Mouse (Mus musculus): ENCODE measurements around the gene Ccser2. TPM values are rescaled to one million over a fixed set of nuclear protein-coding genes. Genes with fewer than 3 reads are reported as not detected.
A peak's percentile ranks its signal among the peaks of the same experiment; 100 is the strongest.
"Not testable (repeated sequence)": the region's sequence is repeated elsewhere in the genome, so short reads cannot be mapped to it uniquely, and the experiment has no call there.

The Ccser2 gene
- 58.2 and 61.7 TPM in 2 replicates for polyA plus RNA-seq (2015; fragmentation: Nextera tagmentation; extraction: Ambion mirVana)

- Histone ChIP-seq H3K27ac (ENCODE audit: low read length) (peak within 1 kb of the TSS; percentile 90), H3K4me1 (ENCODE audit: control insufficient read depth, insufficient read depth, low read length) (peaks cover 5% of the 10 kb centered on the region), H3K9ac (ENCODE audit: low read length) (peak within 1 kb of the TSS; percentile 89), H3K4me2 (ENCODE audit: low read depth, low read length) (peak within 1 kb of the TSS; percentile 81), H3K9me3 (replicated peaks; ENCODE audit: control insufficient read depth, low read length) (no peaks in the 10 kb centered on the region), H3K27me3 (ENCODE audit: control insufficient read depth, insufficient read depth, low read length) (no peaks in the 10 kb centered on the region), H3K4me3 (ENCODE audit: low read length) (peak within 1 kb of the TSS; percentile 94), H3K36me3 (ENCODE audit: control insufficient read depth, insufficient read depth) (no peaks in the 10 kb centered on the region)
- WGBS, result 1% methylated on average over 39 of the region's 39 CpGs
- peak; percentile 100 for ATAC-seq (replicated peaks; ENCODE audit: extremely low read depth, insufficient read depth, low FRiP score)
Measured at GRCm38 (mm10) chr14:36968628-36969147, at the start of gene Ccser2. Ccser2 (minus strand) TSS chr14:36968777.

- H3K4me2 ChIP-seq (ENCODE audit: low read depth, low read length), result no peak overlapping the region
- H3K4me3 ChIP-seq (ENCODE audit: low read length), result no peak overlapping the region
- no peak for ATAC-seq (replicated peaks; ENCODE audit: extremely low read depth, insufficient read depth, low FRiP score)
- H3K9ac ChIP-seq (ENCODE audit: low read length), result no peak overlapping the region
- WGBS, result 21% methylated on average over 5 of the region's 5 CpGs
- H3K4me1 ChIP-seq (ENCODE audit: control insufficient read depth, insufficient read depth, low read length), result no peaks in the 10 kb centered on the region
- no peaks in the 10 kb centered on the region for H3K36me3 ChIP-seq (ENCODE audit: control insufficient read depth, insufficient read depth)
- no peak overlapping the region for H3K27ac ChIP-seq (ENCODE audit: low read length)
- H3K9me3 ChIP-seq (replicated peaks; ENCODE audit: control insufficient read depth, low read length), result no peaks in the 10 kb centered on the region
- H3K27me3 ChIP-seq (ENCODE audit: control insufficient read depth, insufficient read depth, low read length), result no peaks in the 10 kb centered on the region
Measured at GRCm38 (mm10) chr14:37015894-37016293, 47.3 kb upstream of the Ccser2 start.

- Histone ChIP-seq H3K9ac (ENCODE audit: low read length) (no peak overlapping the region), H3K27ac (ENCODE audit: low read length) (no peak overlapping the region), H3K4me2 (ENCODE audit: low read depth, low read length) (no peak overlapping the region), H3K9me3 (replicated peaks; ENCODE audit: control insufficient read depth, low read length) (no peaks in the 10 kb centered on the region), H3K4me3 (ENCODE audit: low read length) (no peak overlapping the region), H3K4me1 (ENCODE audit: control insufficient read depth, insufficient read depth, low read length) (no peaks in the 10 kb centered on the region), H3K27me3 (ENCODE audit: control insufficient read depth, insufficient read depth, low read length) (no peaks in the 10 kb centered on the region), H3K36me3 (ENCODE audit: control insufficient read depth, insufficient read depth) (no peaks in the 10 kb centered on the region)
- no peak for ATAC-seq (replicated peaks; ENCODE audit: extremely low read depth, insufficient read depth, low FRiP score)
- WGBS, result 53% methylated on average over 3 of the region's 3 CpGs
Measured at GRCm38 (mm10) chr14:37013644-37014043, 45.1 kb upstream of the Ccser2 start.

- H3K4me2 ChIP-seq (ENCODE audit: low read depth, low read length), result no peak overlapping the region
- 62% methylated on average over 2 of the region's 2 CpGs for WGBS
Measured at GRCm38 (mm10) chr14:37009686-37010085, 41.1 kb upstream of the Ccser2 start.

GRCm38 (mm10) chr14:37006489-37006888, 37.9 kb upstream of the Ccser2 start:
- H3K27ac ChIP-seq (ENCODE audit: low read length), result no peak overlapping the region
- no peak for ATAC-seq (replicated peaks; ENCODE audit: extremely low read depth, insufficient read depth, low FRiP score)
- H3K4me2 ChIP-seq (ENCODE audit: low read depth, low read length), result no peak overlapping the region
- no peaks in the 10 kb centered on the region for H3K27me3 ChIP-seq (ENCODE audit: control insufficient read depth, insufficient read depth, low read length)
- no peaks in the 10 kb centered on the region for H3K9me3 ChIP-seq (replicated peaks; ENCODE audit: control insufficient read depth, low read length)
- H3K9ac ChIP-seq (ENCODE audit: low read length), result no peak overlapping the region
- WGBS, result 73% methylated on average over 8 of the region's 8 CpGs
- H3K4me1 ChIP-seq (ENCODE audit: control insufficient read depth, insufficient read depth, low read length), result no peaks in the 10 kb centered on the region
- no peaks in the 10 kb centered on the region for H3K36me3 ChIP-seq (ENCODE audit: control insufficient read depth, insufficient read depth)
- H3K4me3 ChIP-seq (ENCODE audit: low read length), result no peak overlapping the region

More at GRCm38 (mm10) chr14:37009686-37010085, 41.1 kb upstream of the Ccser2 start:
- Histone ChIP-seq H3K4me1 (ENCODE audit: control insufficient read depth, insufficient read depth, low read length) (no peaks in the 10 kb centered on the region), H3K4me3 (ENCODE audit: low read length) (no peak overlapping the region), H3K9ac (ENCODE audit: low read length) (no peak overlapping the region), H3K36me3 (ENCODE audit: control insufficient read depth, insufficient read depth) (no peaks in the 10 kb centered on the region), H3K27ac (ENCODE audit: low read length) (no peak overlapping the region), H3K9me3 (replicated peaks; ENCODE audit: control insufficient read depth, low read length) (no peaks in the 10 kb centered on the region), H3K27me3 (ENCODE audit: control insufficient read depth, insufficient read depth, low read length) (no peaks in the 10 kb centered on the region)
- no peak for ATAC-seq (replicated peaks; ENCODE audit: extremely low read depth, insufficient read depth, low FRiP score)

- H3K4me3 ChIP-seq (ENCODE audit: low read length), result no peak overlapping the region
- WGBS, result 8% methylated on average over 3 of the region's 3 CpGs
Measured at GRCm38 (mm10) chr14:37005865-37006264, 37.3 kb upstream of the Ccser2 start.

GRCm38 (mm10) chr14:37003431-37004095, 35.0 kb upstream of the Ccser2 start:
- Histone ChIP-seq H3K9me3 (replicated peaks; ENCODE audit: control insufficient read depth, low read length) (no peaks in the 10 kb centered on the region), H3K4me3 (ENCODE audit: low read length) (no peak overlapping the region), H3K4me1 (ENCODE audit: control insufficient read depth, insufficient read depth, low read length) (no peaks in the 10 kb centered on the region), H3K9ac (ENCODE audit: low read length) (no peak overlapping the region), H3K4me2 (ENCODE audit: low read depth, low read length) (no peak overlapping the region), H3K27me3 (ENCODE audit: control insufficient read depth, insufficient read depth, low read length) (no peaks in the 10 kb centered on the region), H3K27ac (ENCODE audit: low read length) (no peak overlapping the region), H3K36me3 (ENCODE audit: control insufficient read depth, insufficient read depth) (no peaks in the 10 kb centered on the region)
- ATAC-seq (replicated peaks; ENCODE audit: extremely low read depth, insufficient read depth, low FRiP score), result no peak
- 67% methylated on average over 8 of the region's 8 CpGs for WGBS

More at GRCm38 (mm10) chr14:37005865-37006264, 37.3 kb upstream of the Ccser2 start:
- Histone ChIP-seq H3K4me1 (ENCODE audit: control insufficient read depth, insufficient read depth, low read length) (no peaks in the 10 kb centered on the region), H3K9ac (ENCODE audit: low read length) (no peak overlapping the region), H3K4me2 (ENCODE audit: low read depth, low read length) (no peak overlapping the region), H3K27me3 (ENCODE audit: control insufficient read depth, insufficient read depth, low read length) (no peaks in the 10 kb centered on the region), H3K27ac (ENCODE audit: low read length) (no peak overlapping the region), H3K36me3 (ENCODE audit: control insufficient read depth, insufficient read depth) (no peaks in the 10 kb centered on the region), H3K9me3 (replicated peaks; ENCODE audit: control insufficient read depth, low read length) (no peaks in the 10 kb centered on the region)
- ATAC-seq (replicated peaks; ENCODE audit: extremely low read depth, insufficient read depth, low FRiP score), result no peak

- 60% methylated on average over 2 of the region's 2 CpGs for WGBS
- Histone ChIP-seq H3K9me3 (replicated peaks; ENCODE audit: control insufficient read depth, low read length) (no peaks in the 10 kb centered on the region), H3K27ac (ENCODE audit: low read length) (no peak overlapping the region), H3K4me2 (ENCODE audit: low read depth, low read length) (no peak overlapping the region), H3K27me3 (ENCODE audit: control insufficient read depth, insufficient read depth, low read length) (no peaks in the 10 kb centered on the region), H3K4me1 (ENCODE audit: control insufficient read depth, insufficient read depth, low read length) (no peaks in the 10 kb centered on the region), H3K9ac (ENCODE audit: low read length) (no peak overlapping the region), H3K36me3 (ENCODE audit: control insufficient read depth, insufficient read depth) (no peaks in the 10 kb centered on the region), H3K4me3 (ENCODE audit: low read length) (no peak overlapping the region)
- no peak for ATAC-seq (replicated peaks; ENCODE audit: extremely low read depth, insufficient read depth, low FRiP score)
Measured at GRCm38 (mm10) chr14:37002852-37003251, 34.3 kb upstream of the Ccser2 start.

GRCm38 (mm10) chr14:37000780-37001179, 32.2 kb upstream of the Ccser2 start:
- H3K4me2 ChIP-seq (ENCODE audit: low read depth, low read length); H3K36me3 ChIP-seq (ENCODE audit: control insufficient read depth, insufficient read depth); ATAC-seq (replicated peaks; ENCODE audit: extremely low read depth, insufficient read depth, low FRiP score); H3K27me3 ChIP-seq (ENCODE audit: control insufficient read depth, insufficient read depth, low read length); H3K4me1 ChIP-seq (ENCODE audit: control insufficient read depth, insufficient read depth, low read length); H3K9ac ChIP-seq (ENCODE audit: low read length); H3K9me3 ChIP-seq (replicated peaks; ENCODE audit: control insufficient read depth, low read length); H3K27ac ChIP-seq (ENCODE audit: low read length); H3K4me3 ChIP-seq (ENCODE audit: low read length): not testable (repeated sequence)
- 67% methylated on average over 6 of the region's 6 CpGs for WGBS

Data from heart, embryonic 16.5 days (tissue).